In the genomic region with DNA sequence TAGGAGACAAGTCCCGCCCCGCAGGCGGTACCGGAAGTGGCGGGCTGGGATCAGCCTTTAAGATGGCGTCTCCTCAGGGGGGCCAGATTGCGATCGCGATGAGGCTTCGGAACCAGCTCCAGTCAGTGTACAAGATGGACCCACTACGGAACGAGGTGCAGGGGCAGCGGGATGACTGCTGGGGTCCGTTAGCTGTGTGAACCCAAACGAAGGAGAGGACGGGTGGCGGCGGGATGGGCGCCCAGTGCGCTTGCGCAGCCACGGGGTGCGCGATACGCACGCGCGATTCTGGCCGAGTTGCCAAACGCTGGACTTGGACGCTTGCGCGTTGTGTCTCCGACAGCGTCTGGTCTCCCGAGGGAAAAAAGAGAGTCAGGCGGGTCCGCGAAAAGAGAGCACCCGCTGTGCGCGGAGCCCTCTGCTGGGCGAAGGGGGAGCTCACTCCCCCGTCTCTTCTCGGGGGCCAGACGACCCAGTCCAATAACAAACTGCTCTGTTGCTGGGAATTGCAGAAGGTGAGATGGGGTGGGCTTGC, we compare ENCODE assay signal across 8 mouse cellular contexts. TPM values are rescaled to one million over a fixed set of nuclear protein-coding genes. Genes with fewer than 3 reads are reported as not detected.
A peak's percentile ranks its signal among the peaks of the same experiment; 100 is the strongest.
DNase-seq lines count a peak whose midpoint lies in the region; ATAC-seq lines count a peak whose summit lies in the region.

No protein-coding gene starts in this region.

- H3K4me1 ChIP-seq in intestine, embryonic 14.5 days (replicated peaks; ENCODE audit: control insufficient read depth, insufficient read depth, low read length) = peaks cover 12% of the 10 kb centered on the region

- peak overlapping the region; percentile 68 for H3K9ac ChIP-seq in intestine, embryonic 14.5 days (ENCODE audit: low read length)

- H3K36me3 ChIP-seq in intestine, embryonic 14.5 days (ENCODE audit: control insufficient read depth, insufficient read depth, low read length) = peaks cover 17% of the 10 kb centered on the region

- no peaks in the 10 kb centered on the region for H3K9me3 ChIP-seq in intestine, embryonic 14.5 days (ENCODE audit: control insufficient read depth, low read length)

- peak overlapping the region; percentile 96 for H3K4me2 ChIP-seq in intestine, embryonic 14.5 days (ENCODE audit: low read length)

- H3K27me3 ChIP-seq in intestine, embryonic 14.5 days (replicated peaks; ENCODE audit: control insufficient read depth, insufficient read depth, low read length) = peaks cover 48% of the 10 kb centered on the region

- H3K27ac ChIP-seq in intestine, embryonic 14.5 days (ENCODE audit: low read depth) = peak overlapping the region; percentile 77

- intact Hi-C loops in left cerebral cortex, postnatal 14 days (cut with DNase I) = loop anchor here (5.0 kb wide), 1 partner anchor 81 kb away; no protein-coding TSS in a partner anchor

- peak overlapping the region; percentile 73 for H3K4me3 ChIP-seq in intestine, embryonic 14.5 days (ENCODE audit: low read depth, low read length)

- DNase-seq in adrenal gland, adult (ENCODE audit: inconsistent age in 2 of 2, low spot score in 1 of 2) = peak; percentile 99 to 100
- DNase-seq in embryo, embryonic 10.5 days (ENCODE audit: low spot score) = peak; percentile 99
- DNase-seq in gastrocnemius, postnatal 25 days = peak; percentile 97
- peak; percentile 100 for DNase-seq in intestine, embryonic 14.5 days (ENCODE audit: low spot score)
- DNase-seq in left cerebral cortex, postnatal 14 days (ENCODE audit: low spot score in 2 of 2) = peak; percentile 98 to 99
- DNase-seq in mesoderm, embryonic 11.5 days (ENCODE audit: low read depth, low spot score) = peak; percentile 98
- DNase-seq in right cerebral cortex, postnatal 36 days (ENCODE audit: low spot score in 2 of 2) = peak; percentile 97 to 98
- peak; percentile 98 for DNase-seq in yolk sac, embryonic 10.5 days (ENCODE audit: low spot score)

- under 1% methylated on average over 46 of the region's 46 CpGs for WGBS in intestine, embryonic 14.5 days

- ATAC-seq in intestine, embryonic 14.5 days (replicated peaks; ENCODE audit: low FRiP score, low TSS enrichment, low read depth) = peak; percentile 90

RNA-seq across cellular contexts. Expression of a gene that starts 0.7 kb away (rescaled TPM):
- total RNA-seq in gastrocnemius, postnatal 25 days (2021) = 1 to 10 TPM; 6.7 to 7.1 TPM
- 45.5 and 46.9 TPM in 2 replicates for polyA plus RNA-seq in intestine, embryonic 14.5 days (2014; fragmentation: Nextera tagmentation; extraction: Ambion mirVana)
- total RNA-seq in left cerebral cortex, postnatal 14 days (2021) = 10 to 100 TPM; 21.9 to 24.3 TPM

RNA-seq across cellular contexts. Expression of a gene that starts 7.8 kb away (rescaled TPM):
- not detected for total RNA-seq in gastrocnemius, postnatal 25 days (2021)
- 1.1 and 1.4 TPM in 2 replicates for polyA plus RNA-seq in intestine, embryonic 14.5 days (2014; fragmentation: Nextera tagmentation; extraction: Ambion mirVana)
- total RNA-seq in left cerebral cortex, postnatal 14 days (2021) = under 1 TPM in 1 of 2 experiments, not detected in 1; 0.46 TPM

RNA-seq across cellular contexts. Expression of a gene that starts 8.3 kb away (rescaled TPM):
- total RNA-seq in gastrocnemius, postnatal 25 days (2021) = not detected
- polyA plus RNA-seq in intestine, embryonic 14.5 days (2014; fragmentation: Nextera tagmentation; extraction: Ambion mirVana) = 36.4 and 43.1 TPM in 2 replicates
- not detected for total RNA-seq in left cerebral cortex, postnatal 14 days (2021)

RNA-seq across cellular contexts. Expression of a gene that starts 20.7 kb away (rescaled TPM):
- total RNA-seq in gastrocnemius, postnatal 25 days (2021) = under 1 TPM; 0.26 to 0.51 TPM
- 7.7 and 8.2 TPM in 2 replicates for polyA plus RNA-seq in intestine, embryonic 14.5 days (2014; fragmentation: Nextera tagmentation; extraction: Ambion mirVana)
- total RNA-seq in left cerebral cortex, postnatal 14 days (2021) = under 1 TPM; 0.44 to 0.79 TPM

RNA-seq across cellular contexts. Expression of a gene that starts 23.0 kb away (rescaled TPM):
- total RNA-seq in gastrocnemius, postnatal 25 days (2021) = 1 to 10 TPM in 1 of 2 experiments, under 1 TPM in 1; 0.54 to 1.7 TPM
- polyA plus RNA-seq in intestine, embryonic 14.5 days (2014; fragmentation: Nextera tagmentation; extraction: Ambion mirVana) = 2.0 and 2.9 TPM in 2 replicates
- total RNA-seq in left cerebral cortex, postnatal 14 days (2021) = 1 to 10 TPM; 3.5 to 4.9 TPM

Comparison
In these comparisons a context has a peak if more than half of its experiments do, and no peak if none do; other contexts are left out.
1. Peak in every context shown above with its lines: DNase-seq, ATAC-seq, H3K4me3 ChIP-seq and H3K27ac ChIP-seq.